Mouse (Mus musculus) midbrain, embryonic 16.5 days (tissue): ENCODE results near the gene Hnrnpab. TPM values are rescaled to one million over a fixed set of nuclear protein-coding genes. Genes with fewer than 3 reads are reported as not detected.
A peak's percentile ranks its signal among the peaks of the same experiment; 100 is the strongest.

ENCODE experiments used
- ATAC-seq: fragments of 200-750 bp; cut with Nextera tagmentation; 2 replicates; pipeline ENCODE4 v1.8.0; 2017; ENCODE audit warnings: moderate TSS enrichment
- H3K27ac ChIP-seq: fragments of 300-500 bp; sonication (generic); 2 replicates; pipeline ENCODE4 v1.5.1; 2014; ENCODE audit warnings: mild to moderate bottlenecking, low read length, mixed read lengths
- H3K27me3 ChIP-seq: fragments of 300-500 bp; sonication (generic); 2 replicates; pipeline ENCODE4 v1.6.1; 2014; ENCODE audit warnings: low read depth, low read length, mixed read lengths; ENCODE audit not compliant: control insufficient read depth, insufficient read depth
- H3K36me3 ChIP-seq: fragments of 300-500 bp; sonication (generic); 2 replicates; pipeline ENCODE4 v1.6.1; 2014; ENCODE audit warnings: mild to moderate bottlenecking, low read length, moderate library complexity, mixed read lengths; ENCODE audit not compliant: control insufficient read depth, insufficient read depth
- H3K4me1 ChIP-seq: fragments of 300-500 bp; sonication (generic); 2 replicates; pipeline ENCODE4 v1.6.1; 2014; ENCODE audit warnings: mild to moderate bottlenecking, low read length, mixed read lengths; ENCODE audit not compliant: control insufficient read depth, insufficient read depth
- H3K4me2 ChIP-seq: fragments of 300-500 bp; sonication (generic); 2 replicates; pipeline ENCODE4 v1.6.1; 2014; ENCODE audit warnings: mild to moderate bottlenecking, low read length, mixed read lengths
- H3K4me3 ChIP-seq: fragments of 300-500 bp; sonication (generic); 2 replicates; pipeline ENCODE4 v1.5.1; 2014; ENCODE audit warnings: low read depth, mild to moderate bottlenecking, low read length, moderate library complexity, mixed read lengths
- H3K9ac ChIP-seq: fragments of 300-500 bp; sonication (generic); 2 replicates; pipeline ENCODE4 v1.6.1; 2014; ENCODE audit warnings: low read depth, low read length, mixed read lengths
- H3K9me3 ChIP-seq: fragments of 300-500 bp; sonication (generic); replicated peaks from 2 replicates; pipeline ENCODE4 v1.6.1; 2014; ENCODE audit warnings: mild to moderate bottlenecking, low read length, mixed read lengths; ENCODE audit not compliant: control insufficient read depth, poor library complexity, severe bottlenecking
- WGBS: fragments of 180-500 bp; shearing (Covaris S2); extraction: QIAGEN DNeasy Blood & Tissue Kit; methylation state at CpG from one replicate; pipeline ENCODE4 v1.1.7; 2014; 5-methylcytosine and 5-hydroxymethylcytosine counted together
- polyA plus RNA-seq: library from polyadenylated mRNA; unstranded; fragments of >200 nt; fragmentation: Nextera tagmentation; extraction: Ambion mirVana; gene quantifications from 2 replicates; pipeline ENCODE4 v1.2.1, GENCODE M21; 2015

Hnrnpab gene
- polyA plus RNA-seq = 273 and 303 TPM in 2 replicates

DNA sequence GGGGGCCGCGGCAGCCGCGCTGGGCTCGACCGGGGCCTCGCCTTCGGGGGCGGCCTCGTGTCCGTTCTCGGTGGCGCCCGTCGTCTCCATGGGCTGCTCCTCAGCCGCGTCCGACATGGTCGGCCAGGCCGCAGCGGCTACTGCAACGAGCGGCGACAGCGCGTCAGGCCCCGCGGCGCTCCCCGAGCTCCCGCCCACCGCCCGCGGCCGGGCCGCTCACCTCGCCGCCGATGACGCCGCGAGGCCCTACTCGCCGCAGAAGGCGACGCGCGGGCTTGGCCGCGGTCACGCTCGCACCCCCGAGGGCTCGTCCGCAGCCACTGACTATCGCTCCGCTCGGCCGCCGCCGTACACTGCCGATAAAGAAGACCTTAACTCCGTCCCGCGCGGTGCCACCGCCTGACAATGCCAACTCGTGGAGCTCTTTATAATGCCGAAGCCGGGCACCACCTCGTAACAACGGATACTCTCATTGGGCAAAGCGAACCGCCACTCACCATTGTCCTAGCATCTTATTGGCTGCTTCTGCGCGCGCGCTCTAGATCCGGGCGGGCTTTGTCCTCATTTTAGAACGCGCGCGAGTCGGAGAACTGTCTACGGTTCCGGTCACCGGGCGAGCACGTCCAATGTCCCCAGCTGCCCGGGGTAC, at the start of gene Hnrnpab:
Gene Hnrnpab (minus strand): TSS at position 401 of the 649 bp plus-strand sequence.
- peak within 1 kb of the TSS; percentile 91 for H3K4me3 ChIP-seq
- H3K27me3 ChIP-seq = no peaks in the 10 kb centered on the region
- peak within 1 kb of the TSS; percentile 96 for H3K27ac ChIP-seq
- H3K9ac ChIP-seq = peak within 1 kb of the TSS; percentile 99
- peaks cover 22% of the 10 kb centered on the region for H3K36me3 ChIP-seq
- peak within 1 kb of the TSS; percentile 86 for H3K4me2 ChIP-seq
- WGBS = under 1% methylated on average over 83 of the region's 91 CpGs
- peak; percentile 97 for ATAC-seq
- no peaks in the 10 kb centered on the region for H3K9me3 ChIP-seq
- peaks cover 29% of the 10 kb centered on the region for H3K4me1 ChIP-seq

- whole genome bisulfite sequencing = 95% methylated on average over 3 of the region's 3 CpGs
- no peaks in the 10 kb centered on the region for H3K9me3 ChIP-seq
- no peaks in the 10 kb centered on the region for H3K36me3 ChIP-seq
- no peaks in the 10 kb centered on the region; the same call in 1 of the 2 replicates for H3K27me3 ChIP-seq
- H3K27ac ChIP-seq = no peak overlapping the region
- no peak overlapping the region for H3K4me3 ChIP-seq
- H3K4me1 ChIP-seq = peaks cover 3% of the 10 kb centered on the region
- no peak overlapping the region for H3K9ac ChIP-seq
- no peak for ATAC-seq
- no peak overlapping the region for H3K4me2 ChIP-seq
Observed at GRCm38 (mm10) chr11:51654891-51655290, 48.2 kb upstream of the Hnrnpab start.

GRCm38 (mm10) chr11:51653736-51654135, 47.1 kb upstream of the Hnrnpab start:
- Histone ChIP-seq H3K4me3 (no peak overlapping the region), H3K36me3 (no peaks in the 10 kb centered on the region), H3K27me3 (peaks cover 6% of the 10 kb centered on the region; the same call in 1 of the 2 replicates), H3K9ac (no peak overlapping the region), H3K4me1 (peaks cover 13% of the 10 kb centered on the region), H3K27ac (no peak overlapping the region), H3K4me2 (no peak overlapping the region), H3K9me3 (no peaks in the 10 kb centered on the region)
- no peak for ATAC-seq
- WGBS = 85% methylated on average over 6 of the region's 6 CpGs

DNA sequence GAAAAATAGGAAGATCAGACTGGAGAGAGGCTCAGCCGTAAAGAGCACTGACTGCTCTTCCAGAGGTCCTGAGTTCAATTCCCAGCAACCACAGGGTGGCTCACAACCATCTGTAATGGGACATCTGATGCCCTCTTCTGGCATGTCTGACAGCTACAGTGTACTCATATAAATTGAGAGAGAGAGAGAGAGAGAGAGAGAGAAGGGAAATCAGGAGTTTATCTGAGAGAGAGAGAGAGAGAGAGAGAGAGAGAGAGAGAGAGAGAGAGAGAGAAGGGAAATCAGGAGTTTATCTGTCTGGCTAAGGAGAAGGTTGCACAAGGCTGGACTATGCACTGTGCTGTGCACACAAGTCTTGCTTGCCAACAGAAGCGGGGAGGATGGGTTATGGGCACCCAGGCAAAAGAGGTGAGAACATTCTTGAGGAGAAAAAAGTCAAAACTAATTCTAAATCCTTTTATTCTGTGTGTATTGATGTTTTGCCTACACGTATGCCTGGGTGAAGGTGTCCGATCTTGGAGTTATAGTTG, 46.3 kb upstream of the Hnrnpab start:
- WGBS = 90% methylated on average over 4 of the region's 4 CpGs
- ATAC-seq = no peak

DNA sequence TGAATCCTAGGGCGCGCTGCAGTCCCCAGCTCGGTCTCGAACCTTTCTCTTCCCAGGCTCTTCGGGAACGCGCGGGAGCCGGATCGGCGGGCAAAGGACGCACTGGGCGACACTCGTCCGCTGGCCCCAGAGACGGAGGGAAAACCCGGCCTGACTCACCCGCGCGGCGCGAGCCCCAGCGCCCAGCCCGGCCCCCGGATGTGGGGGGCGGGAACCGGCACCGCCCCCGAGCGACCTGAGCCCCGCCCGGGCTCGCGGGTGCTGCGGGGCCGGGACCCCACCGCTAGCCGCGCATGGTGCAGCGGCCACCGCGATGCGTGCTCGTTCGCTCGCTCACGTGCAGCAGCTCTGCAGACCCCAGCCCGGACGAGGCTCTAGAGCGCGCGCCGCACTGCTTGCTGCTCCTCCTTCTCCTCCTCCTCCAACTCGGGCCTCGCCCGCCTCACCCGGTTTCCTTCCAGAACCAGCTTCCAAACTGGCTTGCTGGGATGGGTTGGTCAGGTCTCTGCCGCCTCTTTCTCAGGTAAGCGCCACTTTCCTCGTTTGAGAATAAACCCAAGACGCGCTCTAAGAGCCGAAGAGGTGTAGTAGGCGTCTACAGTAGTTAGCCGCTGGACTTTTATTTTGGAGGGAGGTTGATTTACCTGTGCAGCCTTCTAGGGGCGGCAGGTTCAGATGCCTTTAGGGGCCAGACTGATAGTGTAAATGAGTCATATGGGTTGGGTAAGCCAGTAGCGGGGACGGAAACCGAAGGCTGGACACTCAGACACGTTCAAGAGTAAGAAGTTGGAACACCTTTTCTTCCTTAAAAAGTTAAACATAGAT, 44.3 kb upstream of the Hnrnpab start, which contains the start of the genes N4bp3 and D930048N14Rik:
Gene N4bp3 (minus strand): TSS at position 152 of the 825 bp plus-strand sequence.
Gene D930048N14Rik (plus strand): TSS at position 264 of the 825 bp plus-strand sequence.
- H3K4me2 ChIP-seq = peak within 1 kb of the TSS; percentile 95
- peak within 1 kb of the TSS; percentile 82 for H3K9ac ChIP-seq
- 2% methylated on average over 57 of the region's 70 CpGs for WGBS
- peak; percentile 80 for ATAC-seq
- H3K36me3 ChIP-seq = no peaks in the 10 kb centered on the region
- H3K27ac ChIP-seq = no peak within 1 kb of the TSS; the same call in 1 of the 2 replicates
- no peaks in the 10 kb centered on the region for H3K9me3 ChIP-seq
- H3K4me3 ChIP-seq = peak within 1 kb of the TSS; percentile 77
- peaks cover 6% of the 10 kb centered on the region; the same call in 1 of the 2 replicates for H3K27me3 ChIP-seq
- H3K4me1 ChIP-seq = peaks cover 14% of the 10 kb centered on the region

More for the DNA sequence above, 46.3 kb upstream of the Hnrnpab start:
- Histone ChIP-seq H3K36me3 (no peaks in the 10 kb centered on the region), H3K4me1 (peaks cover 14% of the 10 kb centered on the region), H3K4me3 (no peak overlapping the region), H3K9me3 (no peaks in the 10 kb centered on the region), H3K9ac (no peak overlapping the region), H3K27me3 (peaks cover 6% of the 10 kb centered on the region; the same call in 1 of the 2 replicates), H3K4me2 (no peak overlapping the region), H3K27ac (no peak overlapping the region)

DNA sequence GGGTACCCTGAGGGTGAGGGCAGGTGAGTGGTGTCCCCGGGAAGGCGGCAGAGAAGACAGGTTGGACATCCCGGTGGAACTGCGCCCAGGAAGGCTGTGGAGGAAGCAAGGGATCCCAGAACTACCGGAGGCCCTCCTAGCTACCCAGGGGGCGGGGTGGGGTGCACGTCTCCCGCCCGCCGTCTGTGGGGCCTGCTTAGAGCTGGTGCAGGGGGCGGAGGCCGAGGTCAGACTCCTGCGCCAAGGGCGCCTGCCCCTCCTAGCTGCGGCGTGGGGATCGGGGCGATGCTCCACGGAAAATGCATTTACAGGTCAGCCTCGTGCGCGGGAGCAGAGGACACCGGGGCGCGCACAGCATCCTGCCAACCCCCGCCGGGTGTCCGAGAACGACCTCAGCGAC, 43.6 kb upstream of the Hnrnpab start:
- 2% methylated on average over 28 of the region's 30 CpGs for WGBS
- peak overlapping the region; percentile 77 for H3K4me3 ChIP-seq
- H3K36me3 ChIP-seq = peaks cover 2% of the 10 kb centered on the region
- H3K4me1 ChIP-seq = peaks cover 14% of the 10 kb centered on the region
- H3K9me3 ChIP-seq = no peaks in the 10 kb centered on the region
- peak overlapping the region; percentile 95 for H3K4me2 ChIP-seq
- H3K9ac ChIP-seq = peak overlapping the region; percentile 82
- peak; percentile 43; the same call in 1 of the 2 replicates for ATAC-seq
- peaks cover 6% of the 10 kb centered on the region; the same call in 1 of the 2 replicates for H3K27me3 ChIP-seq
- no peak overlapping the region; the same call in 1 of the 2 replicates for H3K27ac ChIP-seq

DNA sequence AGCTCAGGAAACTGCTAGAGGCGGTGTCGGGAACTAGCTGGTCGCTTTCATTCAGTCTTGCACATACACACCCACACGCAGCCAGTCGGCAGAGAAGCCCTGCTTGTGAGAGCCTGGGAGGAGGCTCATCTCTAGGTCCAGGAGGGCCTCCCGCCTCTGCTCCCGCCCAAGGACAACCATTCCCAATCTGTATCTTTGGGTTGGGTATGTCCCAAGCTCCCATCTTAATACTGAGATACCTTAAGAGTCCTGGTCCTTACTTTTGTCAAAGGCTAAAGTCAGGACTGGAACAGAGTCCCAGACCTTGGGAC, 43.2 kb upstream of the Hnrnpab start:
- ATAC-seq = no peak
- WGBS = 7% methylated on average over 7 of the region's 7 CpGs
- Histone ChIP-seq H3K9ac (peak overlapping the region; percentile 82), H3K4me1 (peaks cover 14% of the 10 kb centered on the region), H3K27me3 (peaks cover 6% of the 10 kb centered on the region; the same call in 1 of the 2 replicates), H3K36me3 (peaks cover 3% of the 10 kb centered on the region), H3K4me3 (peak overlapping the region; percentile 77), H3K27ac (no peak overlapping the region), H3K4me2 (peak overlapping the region; percentile 95), H3K9me3 (no peaks in the 10 kb centered on the region)

DNA sequence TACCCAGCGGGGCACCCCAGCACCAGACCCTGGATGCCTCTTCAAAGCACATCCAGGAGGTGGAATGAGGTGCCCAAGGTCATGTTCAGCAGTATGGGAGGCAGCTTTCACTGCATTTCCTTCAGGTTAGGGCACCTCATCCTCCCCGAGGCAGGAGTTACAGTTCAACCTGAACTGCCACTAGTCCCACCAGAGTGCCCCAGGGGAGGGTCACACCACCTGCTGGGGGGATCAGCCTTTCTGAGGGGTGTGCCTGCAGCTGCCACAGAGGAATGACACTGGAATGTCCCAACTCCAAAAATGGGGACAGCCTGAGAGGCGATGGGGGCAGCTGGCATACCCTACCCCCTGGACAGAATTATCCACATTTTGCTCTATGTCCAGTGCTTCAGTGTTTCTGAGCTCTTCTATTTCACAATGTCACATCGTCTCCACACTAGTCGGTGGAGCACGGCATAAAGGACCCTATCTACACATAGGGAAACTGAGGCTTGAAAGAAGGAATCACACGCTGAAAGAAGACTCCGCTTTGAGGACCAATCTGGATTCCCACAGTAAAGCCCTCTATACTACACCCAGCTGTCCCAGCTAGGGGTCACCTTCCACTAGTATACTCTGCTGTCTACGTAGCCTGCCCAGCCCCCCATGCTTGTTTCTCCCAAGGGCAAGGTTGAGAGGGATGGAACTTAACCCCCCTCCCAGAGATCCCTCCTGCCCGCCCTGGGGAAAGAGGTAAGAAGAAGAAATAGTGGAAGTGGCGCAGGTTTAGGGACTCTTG, 42.7 kb upstream of the Hnrnpab start:
- Histone ChIP-seq H3K27me3 (peaks cover 6% of the 10 kb centered on the region; the same call in 1 of the 2 replicates), H3K4me2 (peak overlapping the region; percentile 95), H3K4me3 (peak overlapping the region; percentile 77), H3K9ac (peak overlapping the region; percentile 82), H3K4me1 (peaks cover 14% of the 10 kb centered on the region), H3K27ac (no peak overlapping the region), H3K9me3 (no peaks in the 10 kb centered on the region), H3K36me3 (peaks cover 3% of the 10 kb centered on the region)
- no peak for ATAC-seq
- whole genome bisulfite sequencing = 27% methylated on average over 11 of the region's 11 CpGs
